Mouse (Mus musculus): ENCODE measurements at regions not wholly inside any gene's neighbourhood (a gene's known extent, or its start where the extent isn't known, plus 50 kb on each side); places are given as distances from the start of the nearest gene placed in this dataset.

DNA sequence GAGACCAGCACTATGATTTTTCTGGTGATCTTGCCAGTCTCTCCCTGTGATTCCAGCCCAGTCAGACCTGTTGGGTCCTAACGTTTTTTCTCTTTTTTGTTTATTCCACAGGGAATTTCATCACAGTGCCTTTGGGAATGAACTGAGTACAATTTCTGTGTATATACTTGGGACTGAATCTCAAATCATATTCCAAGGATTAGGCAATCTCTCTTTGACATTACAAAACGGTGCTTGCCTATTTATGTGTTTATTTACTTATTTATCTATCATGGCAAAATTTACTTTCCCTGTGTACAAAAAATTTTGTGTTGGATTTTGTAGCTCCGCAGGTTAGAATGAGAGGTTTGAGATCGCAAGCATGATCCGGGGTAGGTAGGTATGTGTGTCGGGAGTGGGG lies 189.2 kb upstream of the Kbtbd8 start:
- WGBS = 93% methylated on average over 6 of the region's 6 CpGs
- no peak for ATAC-seq
- no peaks in the 10 kb centered on the region for H3K9me3 ChIP-seq (replicated peaks; ENCODE audit: control insufficient read depth, low read length)

GRCm38 (mm10) chr6:94926652-94927211 lies 190.3 kb upstream of the Kbtbd8 start:
- ATAC-seq (no peak), DNase-seq (ENCODE audit: low spot score) (no peak)
- no peak overlapping the region for H3K27ac ChIP-seq (ENCODE audit: low read depth, low read length)
- H3K9me3 ChIP-seq (replicated peaks; ENCODE audit: control insufficient read depth, low read length) = no peaks in the 10 kb centered on the region
- H3K4me2 ChIP-seq (ENCODE audit: low read length) = no peak overlapping the region
- H3K36me3 ChIP-seq (ENCODE audit: control insufficient read depth, insufficient read depth, low read length) = no peaks in the 10 kb centered on the region
- H3K27me3 ChIP-seq (replicated peaks; ENCODE audit: control insufficient read depth, insufficient read depth, low read length) = no peaks in the 10 kb centered on the region
- no peaks in the 10 kb centered on the region for H3K4me1 ChIP-seq (ENCODE audit: control insufficient read depth, insufficient read depth, low read length)
- H3K4me3 ChIP-seq (ENCODE audit: low read depth, low read length) = no peak overlapping the region
- no peak overlapping the region for H3K9ac ChIP-seq (ENCODE audit: low read length)
- WGBS = 97% methylated on average over 8 of the region's 8 CpGs

More for the DNA sequence above, 189.2 kb upstream of the Kbtbd8 start:
- no peaks in the 10 kb centered on the region for H3K27me3 ChIP-seq (replicated peaks; ENCODE audit: control insufficient read depth, insufficient read depth, low read length)
- no peak overlapping the region for H3K9ac ChIP-seq (ENCODE audit: low read length)
- H3K4me2 ChIP-seq (ENCODE audit: low read length) = no peak overlapping the region
- H3K4me3 ChIP-seq (ENCODE audit: low read depth, low read length) = no peak overlapping the region
- no peaks in the 10 kb centered on the region for H3K36me3 ChIP-seq (ENCODE audit: control insufficient read depth, insufficient read depth, low read length)
- DNase-seq (ENCODE audit: low spot score) = no peak
- no peak overlapping the region for H3K27ac ChIP-seq (ENCODE audit: low read depth, low read length)
- no peaks in the 10 kb centered on the region for H3K4me1 ChIP-seq (ENCODE audit: control insufficient read depth, insufficient read depth, low read length)

DNA sequence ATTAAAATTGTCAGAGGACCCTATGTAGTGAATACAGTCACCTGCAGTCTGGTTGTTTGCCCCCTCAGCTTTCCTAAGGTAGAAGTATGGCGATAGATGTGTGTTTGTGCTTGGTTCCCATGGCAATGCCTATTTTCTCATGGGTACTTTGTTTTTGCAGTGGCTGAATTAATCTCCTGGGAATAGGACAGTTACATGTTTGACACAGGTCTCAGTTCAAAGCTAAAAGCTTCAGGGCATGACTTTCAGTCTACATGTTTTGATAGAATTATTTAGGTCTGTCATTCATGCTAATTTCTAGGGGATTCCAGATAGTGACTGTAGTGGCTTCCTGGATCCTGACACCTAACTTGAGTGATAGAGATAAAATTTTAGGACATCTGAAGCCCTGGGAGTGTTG lies 191.6 kb upstream of the Kbtbd8 start:
- H3K4me2 ChIP-seq (ENCODE audit: low read length) = no peak overlapping the region
- no peak overlapping the region for H3K9ac ChIP-seq (ENCODE audit: low read length)
- no peaks in the 10 kb centered on the region for H3K9me3 ChIP-seq (replicated peaks; ENCODE audit: control insufficient read depth, low read length)
- H3K27me3 ChIP-seq (replicated peaks; ENCODE audit: control insufficient read depth, insufficient read depth, low read length) = no peaks in the 10 kb centered on the region
- DNase-seq (ENCODE audit: low spot score) (no peak), ATAC-seq (no peak)
- no peaks in the 10 kb centered on the region for H3K4me1 ChIP-seq (ENCODE audit: control insufficient read depth, insufficient read depth, low read length)
- H3K36me3 ChIP-seq (ENCODE audit: control insufficient read depth, insufficient read depth, low read length) = no peaks in the 10 kb centered on the region
- no peak overlapping the region for H3K4me3 ChIP-seq (ENCODE audit: low read depth, low read length)
- WGBS = 89% methylated on average over 1 of the region's 1 CpGs
- H3K27ac ChIP-seq (ENCODE audit: low read depth, low read length) = no peak overlapping the region

DNA sequence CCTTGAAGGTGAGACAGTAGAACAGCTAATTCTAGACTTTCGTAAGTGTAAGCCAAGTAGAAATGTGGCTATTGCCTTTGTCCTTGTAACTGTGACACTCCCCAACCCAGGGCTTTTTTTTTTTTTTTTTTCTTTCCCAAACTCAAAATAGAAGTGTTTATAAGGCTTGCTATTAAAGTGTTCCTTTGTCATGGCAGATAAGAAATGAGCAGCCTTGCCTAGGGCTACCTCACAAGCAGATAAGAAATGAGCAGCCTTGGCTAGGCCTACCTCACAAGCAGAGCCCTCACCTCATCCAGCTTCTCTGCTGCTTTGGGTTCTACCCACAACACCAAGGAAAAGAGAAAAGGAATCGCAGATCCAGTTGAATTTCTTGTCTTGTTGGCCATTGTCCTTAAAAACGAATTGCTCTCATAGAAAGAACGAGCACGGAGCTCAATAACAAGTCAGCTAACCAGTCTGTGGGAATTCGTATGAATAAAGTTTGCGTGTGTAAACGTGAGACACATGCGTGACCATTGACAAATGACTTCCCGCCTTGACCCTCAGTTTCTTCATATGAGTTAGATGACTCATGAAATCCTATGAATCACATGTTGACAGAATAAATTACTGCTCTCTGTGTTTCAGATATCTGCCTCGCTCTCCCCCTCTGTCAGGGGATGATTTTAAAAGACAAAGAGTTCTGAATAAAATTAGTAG lies 192.6 kb upstream of the Kbtbd8 start:
- Histone ChIP-seq H3K9me3 (replicated peaks; ENCODE audit: control insufficient read depth, low read length) (no peaks in the 10 kb centered on the region), H3K27ac (ENCODE audit: low read depth, low read length) (no peak overlapping the region), H3K9ac (ENCODE audit: low read length) (no peak overlapping the region), H3K4me3 (ENCODE audit: low read depth, low read length) (no peak overlapping the region), H3K4me2 (ENCODE audit: low read length) (no peak overlapping the region), H3K36me3 (ENCODE audit: control insufficient read depth, insufficient read depth, low read length) (no peaks in the 10 kb centered on the region), H3K27me3 (replicated peaks; ENCODE audit: control insufficient read depth, insufficient read depth, low read length) (no peaks in the 10 kb centered on the region), H3K4me1 (ENCODE audit: control insufficient read depth, insufficient read depth, low read length) (no peaks in the 10 kb centered on the region)
- DNase-seq (ENCODE audit: low spot score) (no peak), ATAC-seq (no peak)
- 90% methylated on average over 11 of the region's 11 CpGs for WGBS

- no peak for ATAC-seq
- H3K9ac ChIP-seq (ENCODE audit: low read length) = no peak overlapping the region
- H3K4me1 ChIP-seq (ENCODE audit: control insufficient read depth, insufficient read depth, low read length) = no peaks in the 10 kb centered on the region
- no peaks in the 10 kb centered on the region for H3K36me3 ChIP-seq (ENCODE audit: control insufficient read depth, insufficient read depth, low read length)
- WGBS = 82% methylated on average over 2 of the region's 2 CpGs
- no peak overlapping the region for H3K27ac ChIP-seq (ENCODE audit: low read depth, low read length)
- no peaks in the 10 kb centered on the region for H3K9me3 ChIP-seq (replicated peaks; ENCODE audit: control insufficient read depth, low read length)
- no peaks in the 10 kb centered on the region for H3K27me3 ChIP-seq (replicated peaks; ENCODE audit: control insufficient read depth, insufficient read depth, low read length)
- no peak overlapping the region for H3K4me3 ChIP-seq (ENCODE audit: low read depth, low read length)
- no peak overlapping the region for H3K4me2 ChIP-seq (ENCODE audit: low read length)
- no peak for DNase-seq (ENCODE audit: low spot score)
Measured at GRCm38 (mm10) chr6:94921741-94922140, 195.3 kb upstream of the Kbtbd8 start.

DNA sequence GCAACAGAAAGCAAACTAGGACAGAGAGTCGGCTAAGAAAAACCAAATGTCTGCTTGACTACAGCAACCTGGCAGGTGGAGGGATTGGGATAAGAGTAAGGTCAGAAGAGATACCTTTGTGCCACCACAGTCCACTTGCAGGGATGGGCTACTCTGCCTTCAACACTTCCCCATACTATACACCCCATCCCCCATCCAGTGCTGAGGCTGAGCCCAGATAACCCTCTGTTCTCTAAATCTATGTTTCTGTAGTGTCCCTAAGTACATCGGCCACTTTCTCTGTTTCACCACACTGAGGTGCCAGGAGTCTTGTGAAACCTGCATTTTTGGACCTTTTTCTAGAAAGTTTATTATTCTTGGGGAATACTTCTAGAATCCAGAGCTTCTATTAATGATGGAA lies 196.3 kb upstream of the Kbtbd8 start:
- WGBS = 98% methylated on average over 2 of the region's 2 CpGs
- Histone ChIP-seq H3K27me3 (replicated peaks; ENCODE audit: control insufficient read depth, insufficient read depth, low read length) (no peaks in the 10 kb centered on the region), H3K9me3 (replicated peaks; ENCODE audit: control insufficient read depth, low read length) (no peaks in the 10 kb centered on the region), H3K4me3 (ENCODE audit: low read depth, low read length) (no peak overlapping the region), H3K4me1 (ENCODE audit: control insufficient read depth, insufficient read depth, low read length) (no peaks in the 10 kb centered on the region), H3K27ac (ENCODE audit: low read depth, low read length) (no peak overlapping the region), H3K9ac (ENCODE audit: low read length) (no peak overlapping the region), H3K36me3 (ENCODE audit: control insufficient read depth, insufficient read depth, low read length) (no peaks in the 10 kb centered on the region), H3K4me2 (ENCODE audit: low read length) (no peak overlapping the region)
- ATAC-seq = no peak
- DNase-seq (ENCODE audit: low spot score) = no peak

- H3K9ac ChIP-seq (ENCODE audit: low read length) = no peak overlapping the region
- H3K4me2 ChIP-seq (ENCODE audit: low read length) = no peak overlapping the region
- ATAC-seq = no peak
- WGBS = 92% methylated on average over 5 of the region's 5 CpGs
- no peaks in the 10 kb centered on the region for H3K36me3 ChIP-seq (ENCODE audit: control insufficient read depth, insufficient read depth, low read length)
- H3K27ac ChIP-seq (ENCODE audit: low read depth, low read length) = no peak overlapping the region
- no peaks in the 10 kb centered on the region for H3K27me3 ChIP-seq (replicated peaks; ENCODE audit: control insufficient read depth, insufficient read depth, low read length)
- DNase-seq (ENCODE audit: low spot score) = no peak
- H3K4me1 ChIP-seq (ENCODE audit: control insufficient read depth, insufficient read depth, low read length) = no peaks in the 10 kb centered on the region
- no peak overlapping the region for H3K4me3 ChIP-seq (ENCODE audit: low read depth, low read length)
- H3K9me3 ChIP-seq (replicated peaks; ENCODE audit: control insufficient read depth, low read length) = no peaks in the 10 kb centered on the region
Measured at GRCm38 (mm10) chr6:94919194-94919743, 197.8 kb upstream of the Kbtbd8 start.

DNA sequence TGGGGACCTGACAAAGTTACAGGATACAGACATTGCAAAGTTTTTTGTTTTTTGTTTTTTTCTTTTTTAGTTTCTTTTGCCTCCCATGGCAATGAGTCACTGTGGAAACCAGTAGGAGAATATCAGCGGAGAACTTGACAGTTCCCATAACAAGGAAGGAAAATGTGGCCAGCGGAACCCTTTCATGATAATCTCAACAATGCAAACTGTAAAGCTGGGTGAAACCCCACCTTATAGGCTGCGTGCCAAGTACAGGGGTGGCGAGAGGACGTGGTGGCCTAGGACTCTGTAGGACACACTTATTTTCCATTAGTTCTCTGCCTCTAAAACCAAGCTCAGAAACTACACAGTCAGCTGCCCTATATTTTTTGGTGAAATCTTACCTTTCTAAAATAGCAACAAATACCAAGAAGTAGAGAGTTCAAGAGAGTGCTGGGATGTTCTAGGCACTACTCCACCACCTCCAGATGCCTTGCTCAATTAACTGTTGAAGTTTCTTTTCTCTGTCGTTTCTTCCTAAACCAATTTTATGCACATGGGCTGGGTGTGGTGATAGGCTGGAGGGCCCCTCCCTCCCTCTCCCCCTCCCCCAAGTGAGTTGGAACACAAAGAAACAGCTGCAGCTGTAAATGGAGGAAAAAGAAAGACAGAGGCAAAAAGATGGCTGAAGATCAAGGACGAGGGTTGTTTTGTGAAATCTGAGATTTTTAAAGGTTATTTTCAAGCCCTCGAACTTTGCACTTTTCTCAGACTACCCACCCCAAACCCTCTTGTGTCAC lies 201.0 kb upstream of the Kbtbd8 start:
- 54% methylated on average over 8 of the region's 8 CpGs for WGBS

More for the DNA sequence above, 201.0 kb upstream of the Kbtbd8 start:
- no peaks in the 10 kb centered on the region for H3K36me3 ChIP-seq (ENCODE audit: control insufficient read depth, insufficient read depth, low read length)
- ATAC-seq (no peak), DNase-seq (ENCODE audit: low spot score) (no peak)
- no peaks in the 10 kb centered on the region for H3K27me3 ChIP-seq (replicated peaks; ENCODE audit: control insufficient read depth, insufficient read depth, low read length)
- peaks cover 3% of the 10 kb centered on the region; the same call in 1 of the 2 replicates for H3K4me1 ChIP-seq (ENCODE audit: control insufficient read depth, insufficient read depth, low read length)
- H3K9me3 ChIP-seq (replicated peaks; ENCODE audit: control insufficient read depth, low read length) = no peaks in the 10 kb centered on the region
- no peak overlapping the region for H3K4me2 ChIP-seq (ENCODE audit: low read length)
- no peak overlapping the region for H3K4me3 ChIP-seq (ENCODE audit: low read depth, low read length)
- no peak overlapping the region for H3K9ac ChIP-seq (ENCODE audit: low read length)
- no peak overlapping the region for H3K27ac ChIP-seq (ENCODE audit: low read depth, low read length)
